Mouse (Mus musculus) liver, embryonic 14.5 days (tissue): Measurements from ENCODE around the gene Ephb4.

Source experiments
- CTCF ChIP-seq: IDR thresholded peaks from 2 replicates; pipeline ENCODE4 v1.5.1; 2016; ENCODE audit warnings: antibody characterized with exemption, low read depth, control low read depth
- EP300 ChIP-seq: IDR thresholded peaks from 2 replicates; pipeline ENCODE4 v1.6.1; 2016; ENCODE audit warnings: antibody characterized with exemption, low read depth

GRCm38 (mm10) chr5:137369665-137370064, 19.8 kb downstream of the Ephb4 start:
- TF ChIP-seq CTCF (no peak), EP300 (no peak)
